ENCODE assay signal across 28 mouse cellular contexts in genomic region chr6:22021315-22021714, GRCm38 (mm10). TPM values are rescaled to one million over a fixed set of nuclear protein-coding genes. Genes with fewer than 3 reads are reported as not detected.
A peak's percentile ranks its signal among the peaks of the same experiment; 100 is the strongest.
DNase-seq lines count a peak whose midpoint lies in the region; ATAC-seq and TF ChIP-seq lines count a peak whose summit lies in the region.
"Had no signal": no experiment of that assay in that cellular context is flagged by ENCODE, and none has a peak within 500 bp of the region (broad histone marks: within the 10 kb centered on the region; RNA-seq: fewer than 3 reads in every experiment).

No protein-coding gene starts in this region.

- no peak for TF ChIP-seq EP300 in heart, adult 2 months (IDR thresholded peaks at IDR 0.05; ENCODE audit: insufficient read depth, low read depth, low read length)

- 86% methylated on average over 3 of the region's 3 CpGs for WGBS in heart, adult 2 months
- WGBS in limb, embryonic 13.5 days: 50% methylated on average over 3 of the region's 3 CpGs
- WGBS in limb, embryonic 15.5 days: 40% methylated on average over 3 of the region's 3 CpGs

- no peak overlapping the region for H3K9ac ChIP-seq in heart, adult 2 months (ENCODE audit: low read depth, low read length)
- H3K9ac ChIP-seq in limb, embryonic 13.5 days: no peak overlapping the region
- no peak overlapping the region for H3K9ac ChIP-seq in limb, embryonic 15.5 days
- H3K9ac ChIP-seq: embryonic facial prominence, embryonic 13.5 days; embryonic facial prominence, embryonic 15.5 days; forebrain, embryonic 12.5 days had no signal

- H3K4me1 ChIP-seq in heart, adult 2 months (ENCODE audit: control insufficient read depth, insufficient read depth, low read length): peaks cover 19% of the 10 kb centered on the region
- peaks cover 63% of the 10 kb centered on the region for H3K4me1 ChIP-seq in limb, embryonic 13.5 days
- peaks cover 18% of the 10 kb centered on the region for H3K4me1 ChIP-seq in limb, embryonic 15.5 days
- H3K4me1 ChIP-seq: forebrain, embryonic 12.5 days had no signal

- ATAC-seq in limb, embryonic 13.5 days (ENCODE audit: low FRiP score, low read depth): 0 out of 2 replicates have a peak, but pooled peaks have one; percentile 22
- ATAC-seq in limb, embryonic 15.5 days (ENCODE audit: insufficient number of reproducible peaks, low FRiP score, low TSS enrichment, low read depth): 0 out of 2 replicates have a peak, but pooled peaks have one; percentile 64
- ATAC-seq: activated CD4-positive, CD25-positive, alpha-beta regulatory T cell, adult 4 months; CD4-positive, CD25-positive, alpha-beta regulatory T cell, adult 4 months; forebrain, embryonic 14.5 days; Patski had no signal

- TF ChIP-seq CTCF in gastrocnemius, adult 2 months (IDR thresholded peaks at IDR 0.05): no peak
- no peak for TF ChIP-seq CTCF in heart, adult 2 months (IDR thresholded peaks at IDR 0.05)

- no peaks in the 10 kb centered on the region for H3K9me3 ChIP-seq in limb, embryonic 13.5 days
- no peaks in the 10 kb centered on the region for H3K9me3 ChIP-seq in limb, embryonic 15.5 days
- H3K9me3 ChIP-seq: embryonic facial prominence, embryonic 13.5 days; embryonic facial prominence, embryonic 15.5 days; forebrain, embryonic 10.5 days; forebrain, embryonic 12.5 days; G1E had no signal

- TF ChIP-seq POLR2A in heart, adult 2 months (IDR thresholded peaks at IDR 0.05; ENCODE audit: insufficient read depth, low read depth, low read length): no peak

- H3K79me2 ChIP-seq in heart, adult 2 months (replicated peaks; ENCODE audit: control insufficient read depth, insufficient read depth, low read length): peaks cover 1% of the 10 kb centered on the region; the same call in 1 of the 2 replicates

- H3K36me3 ChIP-seq in heart, adult 2 months (ENCODE audit: control insufficient read depth, insufficient read depth, low read length): peaks cover 36% of the 10 kb centered on the region
- peaks cover 4% of the 10 kb centered on the region for H3K36me3 ChIP-seq in limb, embryonic 13.5 days
- H3K36me3 ChIP-seq in limb, embryonic 15.5 days: no peaks in the 10 kb centered on the region
- H3K36me3 ChIP-seq: embryonic facial prominence, embryonic 13.5 days; embryonic facial prominence, embryonic 15.5 days; forebrain, embryonic 10.5 days; forebrain, embryonic 12.5 days; G1E had no signal

- intact Hi-C loops in gastrocnemius, adult 2 months (cut with DNase I): loop anchor here (5.0 kb wide), 1 partner anchor 34 kb away; the partner anchor contains the start of gene Cped1
- intact Hi-C loops in heart, adult 2 months (cut with DNase I): loop anchor here (2.0 kb wide), 1 partner anchor 15 kb away; no protein-coding TSS in a partner anchor

- H3K4me2 ChIP-seq in limb, embryonic 13.5 days (replicated peaks): no peak overlapping the region
- no peak overlapping the region for H3K4me2 ChIP-seq in limb, embryonic 15.5 days
- H3K4me2 ChIP-seq: embryonic facial prominence, embryonic 13.5 days; embryonic facial prominence, embryonic 15.5 days; forebrain, embryonic 12.5 days had no signal

- peak overlapping the region; percentile 86 for H3K27ac ChIP-seq in gastrocnemius, adult 2 months
- peak overlapping the region; percentile 82 for H3K27ac ChIP-seq in heart, adult 2 months
- H3K27ac ChIP-seq in limb, embryonic 13.5 days: peak overlapping the region; percentile 17; the same call in 1 of the 2 replicates
- peak overlapping the region; percentile 57; the same call in 1 of the 2 replicates for H3K27ac ChIP-seq in limb, embryonic 15.5 days
- H3K27ac ChIP-seq: embryonic facial prominence, embryonic 13.5 days; embryonic facial prominence, embryonic 15.5 days; forebrain, embryonic 10.5 days; forebrain, embryonic 12.5 days had no signal

- H3K27me3 ChIP-seq in heart, adult 2 months (ENCODE audit: control insufficient read depth, insufficient read depth, low read length): no peaks in the 10 kb centered on the region
- H3K27me3 ChIP-seq in limb, embryonic 13.5 days: no peaks in the 10 kb centered on the region
- H3K27me3 ChIP-seq in limb, embryonic 15.5 days: no peaks in the 10 kb centered on the region
- H3K27me3 ChIP-seq: CH12.LX; embryonic facial prominence, embryonic 13.5 days; embryonic facial prominence, embryonic 15.5 days; forebrain, embryonic 12.5 days had no signal

- DNase-seq in gastrocnemius, adult 2 months: no peak
- no peak for DNase-seq in gastrocnemius, adult 8-10 months (ENCODE audit: low spot score in 2 of 2)
- DNase-seq in heart, adult 2 months: no peak
- DNase-seq in heart, adult 8-10 months (ENCODE audit: low spot score): no peak
- DNase-seq in urinary bladder, postnatal 25 days (ENCODE audit: low spot score): no peak
- DNase-seq: adrenal gland, adult 8-10 months; adrenal gland, postnatal 14 days; adrenal gland, postnatal 36 days; B cell, adult 2 months; cerebellum, adult 18-20 months; cerebellum, adult 8-10 months; cerebellum, adult 9-11 months; cerebellum, postnatal 14 days; cerebellum, postnatal 36 days; embryo, embryonic 11 days had no signal

- no peak overlapping the region for H3K4me3 ChIP-seq in gastrocnemius, adult 2 months
- no peak overlapping the region for H3K4me3 ChIP-seq in heart, adult 2 months
- H3K4me3 ChIP-seq in limb, embryonic 13.5 days: no peak overlapping the region
- H3K4me3 ChIP-seq in limb, embryonic 15.5 days: no peak overlapping the region
- H3K4me3 ChIP-seq: embryonic facial prominence, embryonic 13.5 days; embryonic facial prominence, embryonic 15.5 days; erythroblast, embryonic 14.5 days; forebrain, embryonic 10.5 days; forebrain, embryonic 12.5 days had no signal

RNA-seq across cellular contexts. Expression of gene Cped1, which starts 35.6 kb away (rescaled TPM):
- 10 to 100 TPM; 22.4 to 24.5 TPM for total RNA-seq in gastrocnemius, adult 2 months (2021)
- total RNA-seq in gastrocnemius, adult 8-10 months (2022): 10 to 100 TPM; 22.4 to 26.6 (median 22.9) TPM
- 10 to 100 TPM; 23.0 to 23.3 TPM for total RNA-seq in heart, adult 2 months (2021)
- polyA plus RNA-seq in heart, adult 2 months (2012; rRNA removed): 6.9 and 13.5 TPM in 2 replicates
- total RNA-seq in heart, adult 8-10 months (2022): 10 to 100 TPM; 19.0 to 28.2 (median 24.9) TPM
- polyA plus RNA-seq in limb, embryonic 13.5 days (2015; fragmentation: Nextera tagmentation; extraction: Ambion mirVana): 53.1 and 53.5 TPM in 2 replicates
- polyA plus RNA-seq in limb, embryonic 15.5 days (2015; fragmentation: Nextera tagmentation; extraction: Ambion mirVana): 42.0 and 43.1 TPM in 2 replicates
- polyA plus RNA-seq: G1E had no signal

Comparison
In these comparisons a context has a peak if more than half of its experiments do, and no peak if none do; other contexts are left out.
1. H3K27ac ChIP-seq: peak in every context shown above with its lines; median percentile 86 in gastrocnemius, adult 2 months; 82 in heart, adult 2 months; 57 in limb, embryonic 15.5 days; 17 in limb, embryonic 13.5 days.